Mouse (Mus musculus) adrenal gland, postnatal 14 days (tissue): Measurements from ENCODE around the gene Olfr1314. TPM values are rescaled to one million over a fixed set of nuclear protein-coding genes. Genes with fewer than 3 reads are reported as not detected.

Experiments
- DNase-seq: peaks from one replicate; pipeline ENCODE4 v3.0.0; 2021; ENCODE audit warnings: mixed read lengths
- long read RNA-seq, 2 experiments: library from polyadenylated mRNA; stranded (forward); transcript quantifications; one replicate each; pipeline ENCODE4 v2.0.0; 2021
- total RNA-seq: library from RNA; stranded (reverse); gene quantifications from 2 replicates; pipeline ENCODE4 v1.2.3, GENCODE M21; 2021

Gene Olfr1314
- not detected in 2 replicates for total RNA-seq
- long read RNA-seq, experiment 1 = 0 reads
- long read RNA-seq, experiment 2 = 0 reads

DNA sequence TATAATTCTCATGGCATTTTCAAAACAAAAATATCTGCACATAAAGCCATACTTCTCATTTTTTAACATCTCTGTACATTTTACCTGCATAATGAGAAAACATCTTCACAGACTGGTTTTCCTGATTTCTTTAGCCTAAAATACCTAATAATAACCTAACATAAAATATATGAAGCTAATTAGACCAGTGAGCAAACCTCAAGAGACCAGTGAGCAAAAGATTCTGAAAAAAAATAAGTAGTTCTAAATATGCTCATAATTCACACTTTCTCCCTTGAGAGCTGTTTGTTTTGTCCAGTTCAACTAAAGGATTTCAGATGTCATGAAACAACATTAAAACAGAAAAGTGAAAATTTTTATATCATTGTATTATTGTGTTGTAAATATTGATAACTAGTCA lies at the start of gene Olfr1314:
Gene Olfr1314, minus strand, starts transcription at position 101 of the 400 bp plus-strand sequence.
- DNase-seq = no peak

DNA sequence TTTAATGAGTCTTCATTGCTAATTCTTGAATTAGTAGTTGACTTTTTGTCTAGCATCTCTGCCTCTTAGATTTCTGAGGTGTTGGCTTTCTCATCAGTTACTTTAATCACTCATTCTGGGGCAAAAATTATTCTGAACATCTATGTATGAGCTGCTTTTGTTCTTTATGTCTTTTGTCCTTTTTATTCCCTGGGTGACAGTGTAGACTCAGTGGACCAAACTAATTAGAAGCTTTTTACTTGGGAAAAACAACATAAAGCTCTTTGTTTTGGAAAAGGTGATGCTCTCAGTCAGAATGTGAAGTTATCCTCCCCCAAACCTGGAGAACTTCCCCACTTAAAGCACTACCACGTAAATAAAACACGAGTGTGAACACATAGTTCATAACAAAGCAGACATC lies 43.4 kb upstream of the Olfr1314 start, which contains the start of gene Olfr1317:
Gene Olfr1317, plus strand, starts transcription at position 301 of the 400 bp plus-strand sequence.
- no peak for DNase-seq

GRCm38 (mm10) chr2:112134877-112135276 lies 38.3 kb upstream of the Olfr1314 start, which contains the start of gene Olfr1316:
Olfr1316 (minus strand) TSS chr2:112134977.
- no peak for DNase-seq

GRCm38 (mm10) chr2:112115340-112115739 lies 18.8 kb upstream of the Olfr1314 start, which contains the start of gene Olfr1315-ps1:
Olfr1315-ps1 (minus strand) TSS chr2:112115440.
- no peak for DNase-seq

- DNase-seq = no peak
Measured at GRCm38 (mm10) chr2:112077743-112078142, 18.8 kb downstream of the Olfr1314 start, which contains the start of gene Olfr1313. Olfr1313 (minus strand) TSS chr2:112077843.

DNA sequence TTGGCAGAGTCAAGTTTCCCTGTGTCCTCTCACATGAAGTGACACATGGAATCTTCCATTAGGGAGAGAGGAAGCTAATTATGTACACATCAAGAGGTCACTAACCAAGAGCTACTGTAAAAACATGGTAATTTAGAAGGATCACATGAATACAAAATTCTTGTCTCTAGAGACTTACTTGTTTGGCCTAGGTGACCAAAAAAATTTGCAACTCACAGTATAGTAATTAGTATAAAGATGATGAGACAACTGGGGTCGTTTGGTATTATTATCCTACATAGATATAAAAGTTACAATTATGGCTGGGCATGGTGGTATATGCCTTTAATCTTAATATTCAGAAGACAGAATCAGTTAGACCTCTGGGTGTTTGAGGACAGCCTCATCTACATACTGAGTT lies 46.4 kb downstream of the Olfr1314 start, which contains the start of gene Olfr1312:
Gene Olfr1312, minus strand, starts transcription at position 101 of the 400 bp plus-strand sequence.
- no peak for DNase-seq

Other genes starting within 250 kb of the Olfr1314 start
- not detected in 2 replicates for gene Olfr1305, start 219.6 kb downstream of the Olfr1314 start, total RNA-seq
- not detected in 2 replicates for gene Olfr1306, start 180.5 kb downstream of the Olfr1314 start, total RNA-seq
- gene Olfr1307, start 147.3 kb downstream of the Olfr1314 start, total RNA-seq = 0.04 TPM in 1 of 2 replicates, not detected in the other
- gene Olfr1308, start 131.8 kb downstream of the Olfr1314 start, total RNA-seq = not detected in 2 replicates
- not detected in 2 replicates for gene Olfr1309, start 106.5 kb downstream of the Olfr1314 start, total RNA-seq
- not detected in 2 replicates for gene Olfr1310, start 84.1 kb downstream of the Olfr1314 start, total RNA-seq
- gene Olfr1311, start 72.4 kb downstream of the Olfr1314 start, total RNA-seq = not detected in 2 replicates
- not detected in 2 replicates for gene Olfr1312, start 46.5 kb downstream of the Olfr1314 start, total RNA-seq
- gene Olfr1313, start 18.9 kb downstream of the Olfr1314 start, total RNA-seq = not detected in 2 replicates
- not detected in 2 replicates for gene Olfr1315-ps1, start 18.7 kb upstream of the Olfr1314 start, total RNA-seq
- gene Olfr1316, start 38.2 kb upstream of the Olfr1314 start, total RNA-seq = not detected in 2 replicates
- gene Olfr1317, start 43.5 kb upstream of the Olfr1314 start, total RNA-seq = not detected in 2 replicates
- gene Olfr1318, start 57.4 kb upstream of the Olfr1314 start, total RNA-seq = not detected in 2 replicates
- 6.6 and 6.9 TPM in 2 replicates for gene Lpcat4, start 142.7 kb upstream of the Olfr1314 start, total RNA-seq
- gene Nutm1, start 162.5 kb upstream of the Olfr1314 start, total RNA-seq = not detected in 2 replicates
- gene Nop10, start 165.1 kb upstream of the Olfr1314 start, total RNA-seq = 128 and 139 TPM in 2 replicates
- 35.0 and 48.5 TPM in 2 replicates for gene Slc12a6, start 169.0 kb upstream of the Olfr1314 start, total RNA-seq
- not detected in 2 replicates for gene Gm21985, start 169.5 kb upstream of the Olfr1314 start, total RNA-seq